Comparison of ENCODE assay signal across 18 mouse cellular contexts in the genomic region with DNA sequence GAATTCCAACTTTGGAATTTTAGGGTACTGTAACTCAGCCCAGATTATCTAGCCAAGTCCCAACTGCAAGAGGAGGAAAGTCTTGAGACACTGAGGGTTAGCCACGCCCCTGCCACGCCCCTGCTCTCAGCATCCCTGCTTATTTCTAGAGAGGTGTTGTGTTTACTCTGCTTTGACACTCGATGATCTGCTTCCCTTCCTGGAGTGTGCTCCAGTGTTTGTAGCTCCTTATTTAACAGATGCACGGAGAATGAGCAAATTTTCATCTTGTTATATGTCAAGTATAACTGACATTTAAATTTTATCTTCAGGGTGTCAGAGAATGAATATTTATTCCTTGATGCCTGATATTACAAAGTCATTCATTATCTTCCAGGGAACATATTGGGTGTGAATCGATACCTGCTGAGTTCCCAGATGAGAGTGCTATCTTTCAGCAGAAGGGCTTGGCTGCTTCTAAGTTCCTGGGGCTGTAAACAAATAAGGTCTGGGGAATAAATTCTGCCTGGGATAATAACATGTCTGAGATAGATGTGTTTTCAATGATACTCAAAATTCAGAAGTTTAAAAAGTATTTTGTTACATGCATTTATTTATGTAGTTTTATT. TPM values are rescaled to one million over a fixed set of nuclear protein-coding genes. Genes with fewer than 3 reads are reported as not detected.
DNase-seq lines count a peak whose midpoint lies in the region; ATAC-seq and TF ChIP-seq lines count a peak whose summit lies in the region.
"Had no signal": no experiment of that assay in that cellular context is flagged by ENCODE, and none has a peak within 500 bp of the region (broad histone marks: within the 10 kb centered on the region; RNA-seq: fewer than 3 reads in every experiment).

No protein-coding gene starts in this region.

- H3K79me2 ChIP-seq in MEL (ENCODE audit: control insufficient read depth, insufficient read depth, low read length, poor library complexity), result no peaks in the 10 kb centered on the region

- H3K4me1 ChIP-seq in forebrain, embryonic 14.5 days (ENCODE audit: control insufficient read depth, insufficient read depth, low read length), result peaks cover 4% of the 10 kb centered on the region; the same call in 1 of the 2 replicates
- H3K4me1 ChIP-seq in forebrain, embryonic 12.5 days, result peaks cover 5% of the 10 kb centered on the region
- no peaks in the 10 kb centered on the region for H3K4me1 ChIP-seq in MEL (ENCODE audit: control insufficient read depth in 1 of 2, insufficient read depth in 2 of 2, low read length in 2 of 2)
- H3K4me1 ChIP-seq: liver, embryonic 12.5 days had no signal

- H3K9ac ChIP-seq in forebrain, embryonic 14.5 days (ENCODE audit: low read length), result no peak overlapping the region
- H3K9ac ChIP-seq in forebrain, embryonic 12.5 days, result no peak overlapping the region
- no peak overlapping the region for H3K9ac ChIP-seq in MEL (ENCODE audit: control insufficient read depth, low read depth, low read length, poor library complexity, severe bottlenecking)
- H3K9ac ChIP-seq: hindbrain, embryonic 14.5 days; liver, embryonic 12.5 days; lung, embryonic 14.5 days; midbrain, embryonic 13.5 days; neural tube, embryonic 13.5 days had no signal

- no peak for TF ChIP-seq EP300 in MEL (IDR thresholded peaks at IDR 0.05; ENCODE audit: low read depth in 1 of 2, low read length in 2 of 2)

- H3K4me2 ChIP-seq in forebrain, embryonic 14.5 days (ENCODE audit: low read length), result no peak overlapping the region
- no peak overlapping the region for H3K4me2 ChIP-seq in forebrain, embryonic 12.5 days
- H3K4me2 ChIP-seq: heart, embryonic 13.5 days; hindbrain, embryonic 14.5 days; liver, embryonic 12.5 days; lung, embryonic 14.5 days; midbrain, embryonic 13.5 days; neural tube, embryonic 13.5 days had no signal

- no peak for TF ChIP-seq CTCF in MEL (IDR thresholded peaks at IDR 0.05 in 2 of 3, conservative IDR thresholded peaks at IDR 0.05 in 1 of 3; ENCODE audit: control insufficient read depth in 1 of 3, insufficient read depth in 1 of 3, low read depth in 2 of 3, low read length in 3 of 3, poor library complexity in 1 of 3, severe bottlenecking in 1 of 3)

- no peaks in the 10 kb centered on the region for H3K9me3 ChIP-seq in forebrain, embryonic 14.5 days (replicated peaks; ENCODE audit: control insufficient read depth, low read length)
- no peaks in the 10 kb centered on the region for H3K9me3 ChIP-seq in forebrain, embryonic 12.5 days
- no peaks in the 10 kb centered on the region for H3K9me3 ChIP-seq in MEL (replicated peaks; ENCODE audit: insufficient read depth, low read length)
- H3K9me3 ChIP-seq: heart, embryonic 13.5 days; liver, embryonic 12.5 days; midbrain, embryonic 13.5 days; neural tube, embryonic 13.5 days had no signal

- H3K4me3 ChIP-seq in forebrain, embryonic 14.5 days (ENCODE audit: low read depth, low read length), result no peak overlapping the region
- no peak overlapping the region for H3K4me3 ChIP-seq in forebrain, embryonic 12.5 days (replicated peaks)
- no peak overlapping the region for H3K4me3 ChIP-seq in MEL (ENCODE audit: control insufficient read depth in 1 of 2, insufficient read depth in 1 of 2, low read depth in 2 of 2, low read length in 2 of 2)
- H3K4me3 ChIP-seq: heart, embryonic 13.5 days; liver, embryonic 12.5 days; midbrain, embryonic 13.5 days; neural tube, embryonic 13.5 days had no signal

- peak overlapping the region; percentile 29; the same call in 1 of the 2 replicates for H3K27ac ChIP-seq in forebrain, embryonic 14.5 days (ENCODE audit: low read depth, low read length)
- no peak overlapping the region for H3K27ac ChIP-seq in forebrain, embryonic 12.5 days
- H3K27ac ChIP-seq in MEL (ENCODE audit: control insufficient read depth, low read depth, low read length), result no peak overlapping the region
- H3K27ac ChIP-seq: heart, embryonic 13.5 days; hindbrain, embryonic 14.5 days; liver, embryonic 12.5 days; midbrain, embryonic 13.5 days; neural tube, embryonic 13.5 days had no signal

- no peak for TF ChIP-seq POLR2A in MEL (IDR thresholded peaks at IDR 0.05; ENCODE audit: control insufficient read depth in 1 of 2, insufficient read depth in 1 of 2, low read depth in 1 of 2, low read length in 2 of 2, poor library complexity in 1 of 2)

- 28% methylated on average over 5 of the region's 5 CpGs for WGBS in forebrain, embryonic 14.5 days
- WGBS in forebrain, embryonic 12.5 days, result 42% methylated on average over 5 of the region's 5 CpGs

- TF ChIP-seq RAD21 in MEL (IDR thresholded peaks at IDR 0.05; ENCODE audit: low read depth, low read length), result no peak

- ATAC-seq in forebrain, embryonic 14.5 days, result peak; percentile 76
- ATAC-seq in forebrain, embryonic 12.5 days (ENCODE audit: low FRiP score), result no peak
- ATAC-seq in erythroblast, adult 5-6 weeks (replicated peaks; ENCODE audit: low FRiP score, poor library complexity, severe bottlenecking), result 0 out of 2 replicates have a peak, but pooled peaks have one; percentile 27
- ATAC-seq: liver, embryonic 12.5 days; midbrain, embryonic 13.5 days had no signal

- DNase-seq in forebrain, embryonic 14.5 days (ENCODE audit: low spot score), result peak; percentile 68
- DNase-seq in MEL (ENCODE audit: low read depth, low spot score), result peak; percentile 19
- peak; percentile 24 for DNase-seq in brain, embryonic 18.5 days (ENCODE audit: low read depth, low spot score)
- no peak for DNase-seq in frontal cortex, postnatal 10 days (ENCODE audit: low spot score in 2 of 2)
- DNase-seq in gastrocnemius, postnatal 25 days, result no peak
- no peak for DNase-seq in adrenal gland, postnatal 14 days
- DNase-seq: adrenal gland, adult 8-10 months; heart, adult 18-20 months; kidney, postnatal 4 days; lung, embryonic 14.5 days; thymus, postnatal 25 days had no signal

- H3K27me3 ChIP-seq in forebrain, embryonic 14.5 days (replicated peaks; ENCODE audit: control insufficient read depth, insufficient read depth, low read length), result no peaks in the 10 kb centered on the region
- H3K27me3 ChIP-seq in forebrain, embryonic 12.5 days, result no peaks in the 10 kb centered on the region
- H3K27me3 ChIP-seq in MEL (ENCODE audit: control insufficient read depth in 1 of 2, insufficient read depth in 2 of 2, low read length in 2 of 2), result peaks cover 0 to 5% of the 10 kb centered on the region in 2 experiments; a peak in 3 of 4 replicates
- H3K27me3 ChIP-seq: heart, embryonic 13.5 days; liver, embryonic 12.5 days; midbrain, embryonic 13.5 days; neural tube, embryonic 13.5 days had no signal

- H3K36me3 ChIP-seq in forebrain, embryonic 14.5 days (ENCODE audit: control insufficient read depth, insufficient read depth, low read length), result no peaks in the 10 kb centered on the region
- H3K36me3 ChIP-seq in forebrain, embryonic 12.5 days (replicated peaks), result no peaks in the 10 kb centered on the region
- no peaks in the 10 kb centered on the region for H3K36me3 ChIP-seq in MEL (ENCODE audit: control insufficient read depth in 1 of 2, insufficient read depth in 2 of 2, low read length in 2 of 2)
- H3K36me3 ChIP-seq: heart, embryonic 13.5 days; liver, embryonic 12.5 days; midbrain, embryonic 13.5 days; neural tube, embryonic 13.5 days had no signal

TF ChIP-seq in MEL, 35 proteins besides CTCF, POLR2A, EP300 and RAD21:
- no peak for TF ChIP-seq ZC3H11A (IDR thresholded peaks at IDR 0.05; ENCODE audit: low read depth, low read length)
- no peak for TF ChIP-seq USF2 (IDR thresholded peaks at IDR 0.05; ENCODE audit: borderline replicate concordance in 1 of 2, insufficient read depth in 1 of 2, low read depth in 1 of 2, low read length in 2 of 2)
- no peak for TF ChIP-seq E2F4 (IDR thresholded peaks at IDR 0.05; ENCODE audit: borderline replicate concordance, low read depth, low read length)
- no peak for TF ChIP-seq ZMIZ1 (IDR thresholded peaks at IDR 0.05; ENCODE audit: low read depth, low read length)
- TF ChIP-seq RCOR1 (IDR thresholded peaks at IDR 0.05; ENCODE audit: low read depth, low read length), result no peak
- no peak for TF ChIP-seq MAFK (IDR thresholded peaks at IDR 0.05; ENCODE audit: borderline replicate concordance, low read depth, low read length)
- no peak for TF ChIP-seq MYB (IDR thresholded peaks at IDR 0.05; ENCODE audit: low read depth, low read length)

RNA-seq across cellular contexts. Expression of gene Itm2b, which starts 35.2 kb away (rescaled TPM):
- polyA plus RNA-seq in forebrain, embryonic 14.5 days (2014; fragmentation: Nextera tagmentation; extraction: Ambion mirVana), result 754 and 783 TPM in 2 replicates
- 334 and 364 TPM in 2 replicates for polyA plus RNA-seq in forebrain, embryonic 12.5 days (2016; fragmentation: Nextera tagmentation; extraction: Ambion mirVana)
- 54.0 and 56.3 TPM in 2 replicates for total RNA-seq in MEL (2012; rRNA removed)
- polyA plus RNA-seq in MEL (2012; ENCODE audit: insufficient read depth in 1 of 2, insufficient read length in 2 of 2, low read depth in 1 of 2, low replicate concordance in 2 of 2, missing spikeins in 1 of 2), result 100 to 1,000 TPM; 101 to 312 TPM
- 663 and 726 TPM in 2 replicates for total RNA-seq in erythroblast, adult 5-6 weeks (2015; ENCODE audit: low replicate concordance)
- 538 and 746 TPM in 2 replicates for total RNA-seq in erythroblast, adult 5-6 weeks (2017; ENCODE audit: low replicate concordance)
- total RNA-seq in gastrocnemius, postnatal 25 days (2021), result 100 to 1,000 TPM; 244 to 301 TPM
- 848 and 849 TPM in 2 replicates for total RNA-seq in adrenal gland, postnatal 14 days (2021)

Comparison
In these comparisons a context has a peak if more than half of its experiments do, and no peak if none do; other contexts are left out.
1. DNase-seq: peak in forebrain, embryonic 14.5 days (single experiment), MEL (single experiment) and brain, embryonic 18.5 days (single experiment); none in frontal cortex, postnatal 10 days (0 of 2), gastrocnemius, postnatal 25 days (single experiment) and adrenal gland, postnatal 14 days (single experiment).